Mouse (Mus musculus) hindbrain, embryonic 11.5 days (tissue): ENCODE results near the gene Doxl2. TPM values are rescaled to one million over a fixed set of nuclear protein-coding genes. Genes with fewer than 3 reads are reported as not detected.

Experiments used
- polyA plus RNA-seq: library from polyadenylated mRNA; unstranded; fragments of >200 nt; fragmentation: Nextera tagmentation; extraction: Ambion mirVana; gene quantifications from 2 replicates; pipeline ENCODE4 v1.2.1, GENCODE M21; 2014

The Doxl2 gene
- polyA plus RNA-seq, 1 experiment from 2014 or later: not detected

Other genes with a start within 250 kb of the Doxl2 start
- 5.0 and 6.1 TPM in 2 replicates for gene Gimap1, start 235.9 kb upstream of the Doxl2 start, polyA plus RNA-seq
- 0.49 and 0.92 TPM in 2 replicates for gene Gimap5, start 228.8 kb upstream of the Doxl2 start, polyA plus RNA-seq
- gene Gimap3, start 204.1 kb upstream of the Doxl2 start, polyA plus RNA-seq: 0.17 TPM in 1 of 2 replicates, not detected in the other
- gene Tmem176a, start 134.0 kb upstream of the Doxl2 start, polyA plus RNA-seq: 25.7 and 26.0 TPM in 2 replicates
- 66.7 and 72.5 TPM in 2 replicates for gene Tmem176b, start 133.5 kb upstream of the Doxl2 start, polyA plus RNA-seq
- not detected in 2 replicates for gene Aoc1, start 102.1 kb upstream of the Doxl2 start, polyA plus RNA-seq
- gene 1600015I10Rik, start 45.1 kb upstream of the Doxl2 start, polyA plus RNA-seq: not detected in 2 replicates
- not detected in 2 replicates for gene Svs1, start 11.9 kb downstream of the Doxl2 start, polyA plus RNA-seq
- 0.76 and 1.0 TPM in 2 replicates for gene Gpnmb, start 61.6 kb downstream of the Doxl2 start, polyA plus RNA-seq
- 56.2 and 57.9 TPM in 2 replicates for gene Malsu1, start 98.8 kb downstream of the Doxl2 start, polyA plus RNA-seq
- 132 and 133 TPM in 2 replicates for gene Igf2bp3, start 240.0 kb downstream of the Doxl2 start, polyA plus RNA-seq